Mouse (Mus musculus) right cerebral cortex, postnatal 25 days (tissue): Measurements from ENCODE around the gene D17H6S53E.
"Not testable (repeated sequence)": the region's sequence is repeated elsewhere in the genome, so short reads cannot be mapped to it uniquely, and the experiment has no call there.

ENCODE experiments used
- DNase-seq: peaks from one replicate; pipeline ENCODE4 v3.0.0; 2022

The D17H6S53E gene

DNA sequence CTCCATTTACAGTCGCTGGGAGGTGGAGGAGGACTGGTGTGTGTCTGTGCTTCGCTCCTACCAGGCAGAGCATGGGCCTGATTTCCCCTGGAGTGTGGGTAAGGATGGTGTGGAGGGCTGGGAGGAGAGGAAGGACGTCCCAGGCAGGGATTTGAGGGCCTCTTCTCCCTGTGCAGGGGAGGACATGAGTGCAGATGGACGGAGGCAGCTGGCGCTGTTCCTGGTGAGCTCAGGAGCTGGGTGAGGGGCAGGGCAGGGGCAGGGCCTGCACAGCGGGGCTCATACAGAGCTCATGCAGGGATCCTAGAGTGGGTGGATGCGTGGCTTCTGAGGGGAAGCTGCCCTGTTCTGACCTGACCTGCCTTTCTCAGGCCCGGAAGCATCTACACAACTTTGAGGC, 23.9 kb upstream of the D17H6S53E start:
- no peak for DNase-seq

DNA sequence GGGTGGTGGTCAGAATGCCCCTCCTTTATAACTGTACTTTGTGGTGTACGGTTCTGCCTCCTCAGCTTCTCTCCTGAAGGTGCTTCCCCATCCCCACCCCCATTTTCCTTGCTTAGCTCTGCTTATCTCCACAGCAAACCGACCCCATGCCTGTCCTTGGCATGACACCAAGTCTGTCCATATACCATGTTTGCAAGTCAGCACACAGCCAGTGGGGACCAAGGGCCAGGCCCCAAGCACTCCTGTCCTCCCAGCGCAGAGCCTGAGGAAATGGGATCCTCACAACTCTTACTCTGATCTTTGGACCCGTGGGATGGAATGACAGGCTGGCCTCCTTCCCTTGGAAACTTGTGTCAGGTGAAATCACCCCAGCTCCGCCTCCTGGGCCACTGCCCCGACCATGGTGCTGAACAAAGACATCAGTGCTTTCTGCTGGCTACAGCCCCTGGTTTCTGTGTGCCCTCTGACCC, 22.9 kb upstream of the D17H6S53E start:
- DNase-seq = no peak

DNA sequence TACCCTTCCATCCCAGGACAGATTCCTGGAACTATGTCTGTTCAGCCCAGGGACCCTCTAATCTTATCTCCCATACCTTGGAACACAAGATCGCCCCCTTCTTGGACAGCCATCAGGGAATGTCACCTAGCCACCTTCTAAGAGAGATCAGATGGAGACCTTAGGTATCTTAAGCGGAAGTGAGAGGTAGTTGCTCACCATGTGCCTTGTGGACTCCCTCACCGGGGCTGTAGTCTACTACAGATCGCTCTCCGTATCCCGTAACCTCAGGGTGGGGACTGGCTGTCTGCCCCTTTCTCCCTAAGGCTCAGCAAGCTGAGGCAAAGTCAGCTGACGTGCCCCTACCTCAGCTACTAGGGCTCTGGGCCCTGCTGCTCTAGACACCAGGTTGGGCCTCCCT, 22.1 kb upstream of the D17H6S53E start:
- DNase-seq = no peak

DNA sequence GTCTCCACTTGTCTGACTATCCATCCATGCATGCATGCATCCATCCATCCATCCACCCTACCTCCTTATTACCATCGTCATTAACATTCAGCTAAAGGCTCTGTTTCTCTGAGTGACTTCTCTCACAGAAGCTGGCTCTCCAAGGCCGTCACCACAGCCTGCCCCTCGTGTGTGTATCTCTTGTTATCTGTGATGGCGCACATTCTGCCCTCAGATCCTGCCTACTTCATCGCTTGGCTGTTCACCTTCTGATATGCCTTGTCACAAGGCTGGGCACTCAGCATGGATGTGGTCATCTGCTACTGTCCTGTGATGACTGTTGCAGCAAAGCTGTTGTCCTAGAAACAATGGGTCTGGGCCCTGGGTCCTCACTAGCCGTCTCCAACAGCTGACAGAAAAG, 21.4 kb upstream of the D17H6S53E start:
- DNase-seq = no peak

DNA sequence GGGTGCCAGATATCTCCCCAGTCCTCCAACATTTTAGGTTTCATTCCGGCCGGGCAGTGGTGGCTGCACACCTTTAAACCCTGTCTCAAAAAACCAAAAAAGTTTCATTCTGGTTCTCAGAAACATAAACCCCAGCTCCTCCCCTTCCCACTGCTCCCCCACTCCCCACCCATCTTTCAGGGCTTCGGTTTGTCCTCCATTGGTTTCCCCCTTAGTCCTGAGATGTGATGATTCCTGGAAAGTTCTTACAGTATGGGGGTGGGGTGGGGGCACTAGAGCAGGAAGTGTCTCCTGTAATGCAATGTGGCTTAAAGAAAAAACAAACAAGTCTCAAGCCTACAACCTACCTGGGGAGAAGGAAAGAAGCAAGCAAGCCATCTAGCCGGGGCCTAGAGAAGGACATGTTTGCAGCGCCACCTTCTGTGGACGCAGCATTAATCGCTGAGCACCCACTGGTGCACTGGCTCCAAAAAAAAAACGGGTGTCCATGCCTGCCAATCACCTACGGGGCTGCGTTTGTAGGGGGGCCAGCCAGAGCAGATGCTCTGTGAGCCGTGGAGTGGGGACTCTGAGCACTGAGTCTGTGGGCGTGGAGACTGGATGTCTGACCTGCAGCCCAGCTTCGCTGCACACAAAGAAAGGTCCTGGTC, 20.3 kb upstream of the D17H6S53E start:
- DNase-seq = no peak

DNA sequence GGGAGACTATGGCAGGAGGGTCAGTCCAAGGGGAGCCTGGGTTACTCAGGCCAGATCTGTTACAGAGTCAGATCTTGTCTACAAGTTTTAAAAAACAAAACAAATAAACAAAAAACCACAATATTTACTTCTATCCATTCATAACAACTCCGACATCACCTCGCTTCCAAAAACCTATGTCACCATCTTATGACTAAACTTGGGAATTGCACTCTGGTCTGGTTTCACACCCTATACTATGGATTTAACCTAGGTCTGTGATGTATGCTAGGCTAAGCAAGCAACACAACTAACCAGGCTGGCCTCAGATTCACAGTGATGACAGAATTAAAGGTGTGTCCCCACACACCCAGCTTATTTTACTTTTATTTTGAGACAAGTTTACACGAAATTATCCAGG, 19.7 kb upstream of the D17H6S53E start:
- DNase-seq = no peak

DNA sequence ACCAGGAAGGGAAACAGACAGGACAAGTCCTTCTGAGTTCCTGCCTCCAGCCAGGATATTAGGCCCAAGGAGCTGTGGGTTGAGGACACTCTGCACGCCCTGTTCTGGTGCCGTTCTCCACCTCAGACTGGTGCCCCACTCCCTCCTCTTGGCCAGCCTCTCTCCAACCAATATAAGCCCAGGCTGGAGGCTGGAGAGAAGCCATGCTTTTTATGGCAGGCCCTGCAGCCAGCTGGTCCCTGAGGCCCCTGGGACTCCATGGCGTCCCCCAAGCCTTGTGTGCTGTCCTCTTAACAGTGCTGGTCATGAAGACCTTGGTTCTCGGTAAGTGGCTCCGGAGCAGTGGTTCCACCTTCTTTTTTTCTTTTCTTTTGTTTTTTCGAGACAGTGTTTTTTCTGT, 18.1 kb upstream of the D17H6S53E start, which contains the start of gene Ly6g5c:
Gene Ly6g5c (plus strand): TSS at position 183 of the 400 bp plus-strand sequence.
- DNase-seq = no peak

DNA sequence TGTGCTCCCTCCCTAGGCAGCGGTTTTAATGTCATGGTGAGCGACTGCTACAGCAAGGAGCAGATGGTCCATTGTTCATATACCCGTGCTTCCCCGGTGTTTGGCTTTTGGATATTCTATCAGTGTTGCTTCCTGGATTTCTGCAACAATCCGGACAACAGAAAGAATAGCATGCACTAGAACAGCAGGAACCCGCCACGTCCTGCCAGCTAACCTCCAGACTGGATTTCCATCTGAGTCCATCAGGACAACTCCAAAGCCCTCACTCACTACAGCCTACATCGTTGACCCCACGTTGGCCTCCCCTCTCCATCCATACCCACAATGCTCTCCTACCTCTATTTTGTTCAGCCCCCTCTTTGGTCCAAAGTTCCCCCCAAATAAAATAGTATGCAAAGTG, 14.4 kb upstream of the D17H6S53E start:
- no peak for DNase-seq

DNA sequence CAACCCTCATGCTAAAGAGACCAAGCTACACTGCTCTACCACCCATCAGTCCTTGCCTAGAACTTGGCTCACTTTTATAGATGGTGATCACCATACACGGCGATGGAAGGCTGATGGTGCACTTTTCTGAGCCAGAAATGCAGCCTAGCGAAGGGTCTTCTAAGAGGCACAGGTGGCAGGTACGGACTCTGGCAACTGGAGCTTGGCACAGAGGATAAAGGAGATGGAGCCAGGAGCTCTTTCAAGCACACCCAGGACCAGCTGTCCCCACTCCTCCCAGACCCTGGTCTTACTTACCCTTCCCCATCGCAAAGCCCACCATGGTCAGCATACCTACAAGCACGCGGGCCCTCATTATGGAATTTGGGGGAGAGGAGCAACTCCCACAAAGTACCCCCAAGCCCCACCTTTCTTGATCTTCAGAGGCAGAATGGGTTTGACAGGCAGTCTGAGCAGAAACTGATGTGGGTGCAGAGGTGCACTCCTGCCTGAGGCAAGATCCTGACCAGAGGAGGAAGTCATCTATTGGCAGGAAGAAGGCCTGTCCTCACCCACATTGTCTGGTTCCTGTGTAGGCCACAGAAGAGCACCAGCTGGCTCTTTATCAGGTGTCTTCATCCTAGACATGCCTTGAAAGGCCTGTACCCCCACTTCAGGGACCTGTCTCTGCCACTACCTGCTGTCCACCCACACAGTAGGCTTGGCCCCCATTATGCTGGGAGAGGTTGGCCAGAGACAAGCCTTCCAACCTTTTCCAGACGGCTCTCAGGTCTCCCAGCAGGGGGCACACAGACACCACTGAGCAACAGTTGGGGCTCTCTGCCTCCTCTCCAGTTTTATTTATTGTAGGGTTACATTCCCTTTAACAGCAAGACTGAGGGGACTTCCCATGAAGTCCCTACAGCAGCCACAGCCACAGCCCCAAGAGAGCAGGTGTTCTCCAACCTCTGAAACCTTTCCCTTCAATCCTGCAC, 10.8 kb upstream of the D17H6S53E start, which contains the start of gene Ly6g5b:
Gene Ly6g5b (minus strand): TSS at position 383 of the 974 bp plus-strand sequence.
- no peak for DNase-seq

DNA sequence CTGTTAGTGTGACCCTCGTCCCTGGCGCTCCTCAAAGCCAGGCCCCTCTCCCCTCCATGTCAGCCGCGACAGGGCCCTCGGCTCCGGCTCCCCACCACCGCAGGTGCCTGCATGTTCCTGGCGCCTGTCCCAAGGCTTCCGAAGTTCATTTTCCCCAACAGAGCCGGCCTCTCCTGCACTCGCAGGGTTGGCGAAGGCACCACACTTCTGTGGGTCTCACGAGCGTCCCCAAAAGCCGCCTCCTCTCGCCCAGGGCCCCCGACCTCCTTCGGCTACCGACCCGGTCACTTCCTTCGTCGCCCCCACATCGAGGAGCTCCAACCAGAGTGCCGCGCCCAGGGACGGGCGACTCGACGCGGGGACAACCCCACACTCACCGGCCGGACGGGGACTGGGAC, 5.4 kb upstream of the D17H6S53E start:
- no peak for DNase-seq

DNA sequence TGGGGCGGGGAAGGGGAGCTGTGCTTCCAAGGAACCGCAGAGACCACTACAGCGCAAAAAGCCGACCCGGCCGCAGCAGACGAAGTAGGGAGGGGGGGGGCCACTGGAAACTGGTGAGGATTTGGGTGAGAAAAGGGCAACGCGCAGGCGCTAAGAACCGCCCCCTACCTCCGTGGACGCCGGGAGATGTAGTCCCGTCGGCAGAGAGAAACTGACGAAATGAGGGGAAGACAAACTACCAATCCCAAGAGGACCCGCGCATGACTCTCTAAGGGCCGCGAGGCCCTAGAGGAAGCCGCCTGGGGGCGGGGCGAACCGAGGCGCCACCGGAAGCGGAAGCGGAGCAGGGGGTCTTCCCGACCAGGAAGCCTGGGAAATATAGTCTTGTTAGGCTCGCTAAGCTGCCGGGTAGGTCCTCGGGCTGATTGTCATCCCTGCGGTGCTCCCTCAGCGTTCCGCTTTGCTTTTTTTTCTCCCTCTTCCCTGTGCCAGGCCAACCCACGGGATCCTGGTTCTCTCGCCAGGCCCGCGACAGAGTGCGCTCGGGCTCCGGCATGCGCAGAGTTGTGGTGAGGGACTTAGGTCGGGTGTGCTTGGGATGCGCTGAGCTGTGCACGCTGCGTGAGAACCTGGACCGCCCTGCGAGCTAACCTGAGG, 4.9 kb upstream of the D17H6S53E start, which contains the start of gene Gpank1:
Gene Gpank1 (plus strand): TSS at position 313 of the 657 bp plus-strand sequence.
- peak; percentile 99 for DNase-seq

DNA sequence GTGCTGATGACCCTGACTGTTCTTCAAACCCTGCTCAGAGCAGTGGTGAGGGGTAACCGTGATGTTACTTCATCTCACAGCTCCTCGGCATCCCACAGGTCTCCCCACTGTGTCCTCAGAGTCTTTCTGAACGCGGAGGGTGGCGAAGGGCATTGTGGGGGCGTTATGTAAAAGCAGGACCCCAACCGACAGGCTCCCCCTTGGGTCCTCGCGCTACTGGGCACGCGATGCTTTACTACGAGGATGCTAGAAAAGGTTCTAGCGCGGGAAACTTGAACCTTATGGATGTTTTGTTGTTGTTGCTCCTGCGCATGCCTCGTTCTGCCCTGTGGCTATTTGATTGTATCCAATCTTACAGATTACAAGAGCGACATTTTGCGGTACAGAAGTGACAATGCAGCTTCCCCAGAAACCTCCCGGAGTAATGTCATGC, 4.3 kb upstream of the D17H6S53E start, which contains the start of gene Csnk2b:
Gene Csnk2b (minus strand): TSS at position 183 of the 433 bp plus-strand sequence.
- peak; percentile 59 for DNase-seq

DNA sequence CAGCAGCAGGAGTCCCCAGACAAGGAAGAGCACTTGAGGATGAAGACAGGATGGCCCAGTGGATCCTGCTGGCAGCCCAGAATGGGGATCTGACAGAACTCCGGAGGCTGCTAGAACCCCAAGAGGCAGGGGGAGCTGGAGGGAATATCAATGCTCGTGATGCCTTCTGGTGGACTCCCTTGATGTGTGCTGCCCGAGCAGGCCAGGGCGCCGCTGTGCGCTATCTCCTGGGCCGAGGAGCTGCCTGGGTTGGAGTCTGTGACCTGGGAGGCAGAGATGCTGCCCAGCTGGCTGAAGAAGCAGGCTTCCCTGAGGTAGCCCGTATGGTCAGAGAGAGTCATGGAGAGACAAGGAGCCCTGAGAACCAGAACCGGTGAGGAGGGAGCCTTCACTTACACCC, 2.9 kb upstream of the D17H6S53E start:
- DNase-seq = not testable (repeated sequence)

DNA sequence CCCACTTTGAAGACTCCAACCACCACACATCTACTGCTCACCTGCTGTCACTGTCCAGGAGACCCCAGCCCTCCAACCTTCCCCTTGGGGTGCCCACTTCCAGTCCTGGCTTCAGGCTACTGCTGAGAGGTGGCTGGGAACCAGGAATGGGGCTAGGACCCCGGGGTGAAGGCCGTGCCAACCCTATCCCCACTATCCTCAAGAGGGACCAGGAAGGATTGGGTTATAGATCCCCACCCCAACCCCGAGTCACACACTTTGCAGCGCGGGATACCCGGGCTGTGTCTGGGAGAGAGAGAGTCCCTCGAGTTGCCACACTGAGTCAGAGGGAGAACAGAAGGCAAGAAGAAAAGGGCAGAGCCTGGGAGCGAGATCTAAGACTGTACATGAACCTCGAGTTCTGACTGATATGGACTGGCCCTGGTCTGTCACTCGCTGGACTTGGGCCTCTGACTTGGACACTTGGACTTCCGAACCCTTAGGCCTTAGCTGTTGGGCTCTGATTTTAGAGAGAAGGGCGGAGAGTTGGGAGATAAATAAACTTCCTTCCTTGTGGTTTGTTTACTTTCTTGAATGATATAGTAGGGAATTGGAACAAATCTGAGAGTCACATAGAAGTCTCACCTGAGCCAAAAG, 1.8 kb upstream of the D17H6S53E start:
- DNase-seq = not testable (repeated sequence)

DNA sequence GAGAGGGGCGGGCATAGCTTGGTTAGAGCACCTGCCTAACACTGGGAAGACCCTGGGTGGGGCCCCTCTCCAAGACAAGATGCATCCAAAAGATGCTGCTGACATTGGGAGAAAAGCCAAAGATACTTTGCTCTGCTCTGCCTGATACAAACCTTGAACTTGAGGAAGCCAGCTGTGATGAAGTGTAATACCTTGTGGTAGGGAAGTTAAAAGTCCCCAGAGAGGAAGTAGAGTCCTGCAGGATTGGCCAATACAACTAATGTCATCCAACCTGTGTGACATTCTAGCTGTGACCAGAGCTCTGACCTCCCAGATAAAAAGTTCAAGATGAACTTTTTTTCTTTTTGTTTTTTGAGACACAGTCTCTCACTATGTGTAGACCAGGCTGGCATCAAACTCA, 1.1 kb upstream of the D17H6S53E start:
- DNase-seq = no peak

DNA sequence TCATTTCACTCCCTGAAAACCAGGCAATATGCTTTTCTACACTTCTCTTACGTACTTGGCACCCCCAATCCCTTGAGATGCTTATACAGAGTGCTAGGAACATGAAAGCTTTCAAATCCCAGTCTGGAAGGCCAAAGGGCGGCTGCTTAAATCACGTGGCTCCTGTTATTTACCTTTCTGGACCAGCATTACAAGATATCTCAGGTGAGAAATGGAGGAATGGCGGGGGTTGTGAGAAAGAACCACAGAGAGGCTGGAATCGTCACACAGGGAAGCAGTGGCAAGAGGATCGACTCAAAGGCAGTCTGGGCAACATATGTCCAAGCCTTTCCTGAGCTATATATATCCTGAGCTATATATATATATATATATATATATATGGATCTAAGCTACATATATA, 595 bp upstream of the D17H6S53E start:
- DNase-seq = no peak

DNA sequence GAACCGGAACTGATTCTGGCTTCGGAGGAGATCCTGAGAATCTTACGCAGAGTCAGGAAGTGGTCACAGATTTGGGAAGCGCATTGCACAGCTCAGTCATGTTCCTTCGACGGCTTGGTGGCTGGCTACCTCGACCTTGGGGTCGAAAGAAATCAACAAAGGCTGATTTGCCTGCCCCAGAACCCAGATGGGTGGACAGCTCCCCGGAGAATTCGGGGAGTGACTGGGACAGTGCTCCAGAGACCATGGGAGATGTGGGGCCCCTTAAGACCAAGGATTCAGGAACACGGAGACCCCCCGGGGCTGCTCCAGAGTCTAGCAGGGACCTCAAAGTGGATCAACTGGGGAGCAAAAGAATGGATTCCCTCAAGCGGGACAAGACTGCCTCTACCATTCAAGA, 844 bp downstream of the D17H6S53E start:
- DNase-seq = no peak

DNA sequence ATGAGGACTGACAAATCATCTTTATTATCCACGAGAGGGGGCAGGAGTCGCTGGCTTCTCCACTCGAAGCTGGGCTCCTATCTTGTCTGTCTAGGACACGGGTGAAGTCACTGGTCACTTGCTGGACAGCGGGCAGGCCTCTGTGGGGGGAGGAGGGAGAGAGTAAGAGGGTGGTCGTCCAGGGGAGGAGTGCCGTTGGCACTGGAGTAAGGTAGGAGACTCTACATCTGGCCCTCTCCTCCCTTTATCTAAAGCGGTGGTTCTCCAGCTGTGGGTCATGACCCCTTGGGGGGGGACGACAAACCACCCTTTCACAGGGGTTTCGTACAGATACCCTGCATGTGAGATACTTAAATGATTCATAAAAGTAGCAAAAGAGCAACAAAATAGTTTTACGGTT, 2.8 kb downstream of the D17H6S53E start:
- DNase-seq = no peak

DNA sequence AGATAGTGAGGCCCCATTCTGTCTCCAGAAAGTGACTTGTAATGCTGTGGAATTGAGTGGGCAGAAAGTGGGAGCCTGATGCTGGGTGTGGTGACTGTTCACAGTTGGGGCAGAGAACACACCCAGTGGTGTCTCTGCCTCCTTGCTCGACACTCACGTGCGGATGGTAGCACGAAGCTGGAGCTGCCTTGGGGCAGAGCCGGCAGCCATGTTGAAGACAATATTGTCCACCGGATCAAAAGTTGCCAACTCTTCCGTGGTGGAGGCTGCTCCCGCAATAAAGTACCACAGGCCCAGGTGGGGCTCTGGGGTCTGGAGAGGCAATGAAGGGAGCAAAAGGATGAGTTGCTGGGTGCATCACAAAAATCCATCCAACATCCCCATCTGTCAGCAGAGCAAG, 4.9 kb downstream of the D17H6S53E start:
- DNase-seq = no peak

DNA sequence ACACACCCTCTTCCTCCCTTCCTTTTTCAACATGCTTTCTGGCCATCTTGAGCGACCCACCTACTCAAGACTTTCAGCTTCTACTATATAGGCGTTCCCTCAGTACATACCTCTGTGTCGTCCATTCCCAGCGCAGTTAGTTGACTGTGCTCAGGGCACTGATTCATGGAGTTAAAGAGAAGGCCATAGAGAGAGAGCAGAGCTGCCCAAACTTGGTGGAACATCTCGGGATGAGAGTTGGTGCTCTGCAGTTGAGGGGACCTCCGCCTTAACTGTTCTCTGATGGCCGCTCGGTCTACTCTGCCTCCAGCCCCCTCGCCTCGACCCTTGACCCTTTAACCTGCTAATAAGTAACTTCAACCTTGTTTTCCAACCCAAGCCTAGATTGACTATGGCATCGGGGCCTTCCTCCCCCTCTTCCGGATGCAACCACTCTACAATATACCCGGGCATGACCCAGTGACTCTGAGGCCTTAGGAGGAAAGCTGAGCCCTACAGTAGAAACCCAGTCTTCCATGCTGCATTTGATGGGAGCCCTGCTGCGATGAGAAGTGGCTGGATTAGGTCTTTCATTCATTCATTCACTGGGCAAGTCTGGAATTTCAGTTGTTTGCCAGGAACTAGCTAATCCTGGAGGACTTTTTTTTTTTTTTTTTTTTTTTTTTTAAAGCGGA, 5.5 kb downstream of the D17H6S53E start, which contains the start of gene Apom:
Gene Apom (minus strand): TSS at position 551 of the 674 bp plus-strand sequence.
- no peak for DNase-seq

DNA sequence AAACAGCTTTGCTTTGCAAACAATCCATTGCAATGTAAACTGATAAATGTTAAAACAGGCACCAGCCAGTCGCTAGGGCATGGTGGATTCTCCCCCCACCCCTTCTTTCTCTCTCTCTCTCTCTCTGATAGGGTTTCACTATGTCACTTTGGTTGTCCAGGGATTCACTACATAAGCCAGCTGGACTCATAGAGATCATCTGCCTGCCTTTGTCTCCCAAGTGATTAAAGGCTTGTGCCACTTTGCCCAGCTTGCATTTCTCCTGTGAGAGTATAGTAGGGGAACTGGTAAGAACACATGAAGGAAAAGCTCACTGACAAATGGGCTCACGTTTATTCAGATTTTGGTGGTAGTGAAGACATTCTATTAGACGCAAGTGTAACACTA, 6.0 kb downstream of the D17H6S53E start:
- DNase-seq = no peak

DNA sequence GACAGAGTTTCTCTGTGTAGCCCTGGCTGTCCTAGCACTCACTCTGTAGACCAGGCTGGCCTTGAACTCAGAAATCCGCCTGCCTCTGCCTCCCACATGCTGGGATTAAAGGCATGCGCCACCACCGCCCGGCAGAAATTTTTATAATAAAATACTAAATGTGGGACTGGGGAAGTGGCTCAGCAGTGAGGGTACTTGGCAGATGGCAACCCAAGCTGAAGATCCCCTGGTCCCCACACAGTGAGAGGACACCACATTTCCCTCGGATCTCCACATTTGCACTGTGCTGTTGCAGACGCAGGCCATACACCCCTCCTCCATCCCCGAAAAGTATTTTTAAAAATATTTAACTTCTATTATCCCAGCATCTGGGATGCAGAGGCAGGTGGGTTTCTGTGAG, 7.3 kb downstream of the D17H6S53E start:
- no peak for DNase-seq
